Mouse (Mus musculus) heart, postnatal 0 days (tissue): ENCODE measurements around the gene Trio.

Experiments
- CTCF ChIP-seq: IDR thresholded peaks from 2 replicates; pipeline ENCODE4 v1.5.1; 2016; ENCODE audit warnings: antibody characterized with exemption, control low read depth, low read depth
- EP300 ChIP-seq: IDR thresholded peaks from 2 replicates; pipeline ENCODE4 v1.6.1; 2016; ENCODE audit warnings: antibody characterized with exemption, low read depth

- TF ChIP-seq EP300, result no peak
- TF ChIP-seq CTCF, result no peak
Observed at GRCm38 (mm10) chr15:28024031-28024964, 1.4 kb downstream of the Trio start.
